Mouse (Mus musculus): ENCODE measurements around the gene Wfikkn2.
"Not testable (repeated sequence)": the region's sequence is repeated elsewhere in the genome, so short reads cannot be mapped to it uniquely, and the experiment has no call there.

Gene Wfikkn2

GRCm38 (mm10) chr11:94245955-94246788 is at the start of gene Wfikkn2:
Wfikkn2 (minus strand) TSS chr11:94246005.
- DNase-seq, result no peak

GRCm38 (mm10) chr11:94294996-94295845 is 49.4 kb upstream of the Wfikkn2 start:
- DNase-seq, result peak; percentile 65

- peak; percentile 28 for DNase-seq
Measured at GRCm38 (mm10) chr11:94290062-94290740, 44.4 kb upstream of the Wfikkn2 start.

GRCm38 (mm10) chr11:94287105-94287504 is 41.3 kb upstream of the Wfikkn2 start:
- DNase-seq, result peak; percentile 81

GRCm38 (mm10) chr11:94285886-94286574 is 40.2 kb upstream of the Wfikkn2 start:
- peak; percentile 88 for DNase-seq

- DNase-seq, result peak; percentile 67
Measured at GRCm38 (mm10) chr11:94283536-94284099, 37.8 kb upstream of the Wfikkn2 start.

GRCm38 (mm10) chr11:94282291-94282690 is 36.5 kb upstream of the Wfikkn2 start:
- DNase-seq, result peak; percentile 66

- peak; percentile 94 for DNase-seq
Measured at GRCm38 (mm10) chr11:94281199-94282181, 35.7 kb upstream of the Wfikkn2 start, which contains the start of gene Gm21885. Gm21885 (plus strand) TSS chr11:94281873.

GRCm38 (mm10) chr11:94276869-94277337 is 31.1 kb upstream of the Wfikkn2 start:
- DNase-seq, result peak; percentile 97

GRCm38 (mm10) chr11:94275686-94276085 is 29.9 kb upstream of the Wfikkn2 start:
- no peak for DNase-seq

GRCm38 (mm10) chr11:94275226-94275625 is 29.4 kb upstream of the Wfikkn2 start:
- DNase-seq, result peak; percentile 45

- DNase-seq, result peak; percentile 86
Measured at GRCm38 (mm10) chr11:94274206-94274867, 28.5 kb upstream of the Wfikkn2 start.

GRCm38 (mm10) chr11:94272960-94273927 is 27.4 kb upstream of the Wfikkn2 start:
- DNase-seq, result peak; percentile 86

GRCm38 (mm10) chr11:94271015-94271414 is 25.2 kb upstream of the Wfikkn2 start:
- DNase-seq, result no peak

- peak; percentile 92 for DNase-seq
Measured at GRCm38 (mm10) chr11:94269906-94270305, 24.1 kb upstream of the Wfikkn2 start.

- DNase-seq, result peak; percentile 82
Measured at GRCm38 (mm10) chr11:94268761-94269160, 23.0 kb upstream of the Wfikkn2 start.

GRCm38 (mm10) chr11:94266155-94266554 is 20.4 kb upstream of the Wfikkn2 start:
- DNase-seq, result not testable (repeated sequence)

GRCm38 (mm10) chr11:94265134-94265785 is 19.5 kb upstream of the Wfikkn2 start:
- DNase-seq, result peak; percentile 95
